Mouse (Mus musculus): Measurements from ENCODE around the gene Unc5b. TPM values are rescaled to one million over a fixed set of nuclear protein-coding genes. Genes with fewer than 3 reads are reported as not detected.
"Not testable (repeated sequence)": the region's sequence is repeated elsewhere in the genome, so short reads cannot be mapped to it uniquely, and the experiment has no call there.

Gene Unc5b
- 6.0 and 6.1 TPM in 2 replicates for polyA plus RNA-seq (2015; fragmentation: Nextera tagmentation; extraction: Ambion mirVana)

GRCm38 (mm10) chr10:60831379-60831778, at the start of gene Unc5b:
Gene Unc5b, minus strand, starts transcription at chr10:60831581.
- ATAC-seq (ENCODE audit: insufficient number of reproducible peaks, insufficient read depth, low FRiP score, low TSS enrichment, low read depth): peak; percentile 91
- peak within 1 kb of the TSS; percentile 88 for H3K27ac ChIP-seq
- H3K9ac ChIP-seq: peak within 1 kb of the TSS; percentile 87
- peaks cover 49% of the 10 kb centered on the region for H3K4me1 ChIP-seq
- WGBS: under 1% methylated on average over 49 of the region's 53 CpGs
- H3K27me3 ChIP-seq: peaks cover 58% of the 10 kb centered on the region
- H3K36me3 ChIP-seq: no peaks in the 10 kb centered on the region
- peak within 1 kb of the TSS; percentile 94 for H3K4me2 ChIP-seq
- no peaks in the 10 kb centered on the region for H3K9me3 ChIP-seq
- H3K4me3 ChIP-seq: peak within 1 kb of the TSS; percentile 75

- Histone ChIP-seq H3K9ac (no peak overlapping the region), H3K27me3 (no peaks in the 10 kb centered on the region), H3K27ac (no peak overlapping the region), H3K4me1 (no peaks in the 10 kb centered on the region), H3K36me3 (no peaks in the 10 kb centered on the region), H3K4me2 (no peak overlapping the region), H3K9me3 (no peaks in the 10 kb centered on the region), H3K4me3 (no peak overlapping the region)
- ATAC-seq (ENCODE audit: insufficient number of reproducible peaks, insufficient read depth, low FRiP score, low TSS enrichment, low read depth): no peak
- 89% methylated on average over 4 of the region's 4 CpGs for WGBS
Measured at GRCm38 (mm10) chr10:60879817-60880216, 48.4 kb upstream of the Unc5b start.

- 92% methylated on average over 5 of the region's 5 CpGs for WGBS
- no peak overlapping the region for H3K27ac ChIP-seq
- ATAC-seq (ENCODE audit: insufficient number of reproducible peaks, insufficient read depth, low FRiP score, low TSS enrichment, low read depth): no peak
Measured at GRCm38 (mm10) chr10:60877075-60877474, 45.7 kb upstream of the Unc5b start.

GRCm38 (mm10) chr10:60875011-60875410, 43.6 kb upstream of the Unc5b start:
- Histone ChIP-seq H3K9ac (no peak overlapping the region), H3K27me3 (no peaks in the 10 kb centered on the region), H3K27ac (no peak overlapping the region), H3K4me1 (no peaks in the 10 kb centered on the region), H3K4me3 (no peak overlapping the region), H3K9me3 (no peaks in the 10 kb centered on the region), H3K4me2 (no peak overlapping the region), H3K36me3 (no peaks in the 10 kb centered on the region)
- no peak for ATAC-seq (ENCODE audit: insufficient number of reproducible peaks, insufficient read depth, low FRiP score, low TSS enrichment, low read depth)
- 94% methylated on average over 1 of the region's 1 CpGs for WGBS

More at GRCm38 (mm10) chr10:60877075-60877474, 45.7 kb upstream of the Unc5b start:
- no peak overlapping the region for H3K4me3 ChIP-seq
- no peaks in the 10 kb centered on the region for H3K9me3 ChIP-seq
- no peak overlapping the region for H3K4me2 ChIP-seq
- H3K9ac ChIP-seq: no peak overlapping the region
- H3K4me1 ChIP-seq: no peaks in the 10 kb centered on the region
- H3K36me3 ChIP-seq: no peaks in the 10 kb centered on the region
- H3K27me3 ChIP-seq: no peaks in the 10 kb centered on the region

GRCm38 (mm10) chr10:60863318-60863717, 31.9 kb upstream of the Unc5b start:
- H3K9me3 ChIP-seq: no peaks in the 10 kb centered on the region
- no peak overlapping the region for H3K9ac ChIP-seq
- ATAC-seq (ENCODE audit: insufficient number of reproducible peaks, insufficient read depth, low FRiP score, low TSS enrichment, low read depth): no peak
- H3K36me3 ChIP-seq: no peaks in the 10 kb centered on the region
- no peaks in the 10 kb centered on the region for H3K27me3 ChIP-seq
- no peak overlapping the region for H3K4me2 ChIP-seq
- no peak overlapping the region for H3K4me3 ChIP-seq
- 84% methylated on average over 6 of the region's 6 CpGs for WGBS
- H3K4me1 ChIP-seq: 0 out of 2 replicates have a peak, but pooled peaks cover 3% of the 10 kb centered on the region
- H3K27ac ChIP-seq: no peak overlapping the region

- Histone ChIP-seq H3K4me1 (0 out of 2 replicates have a peak, but pooled peaks cover 3% of the 10 kb centered on the region), H3K4me3 (no peak overlapping the region), H3K4me2 (no peak overlapping the region), H3K27ac (no peak overlapping the region), H3K36me3 (no peaks in the 10 kb centered on the region), H3K9me3 (no peaks in the 10 kb centered on the region), H3K9ac (peak overlapping the region; percentile 21; the same call in 1 of the 2 replicates), H3K27me3 (no peaks in the 10 kb centered on the region)
- 55% methylated on average over 25 of the region's 25 CpGs for WGBS
- ATAC-seq (ENCODE audit: insufficient number of reproducible peaks, insufficient read depth, low FRiP score, low TSS enrichment, low read depth): no peak
Measured at GRCm38 (mm10) chr10:60862477-60863293, 31.3 kb upstream of the Unc5b start.

- not testable (repeated sequence) for H3K27me3 ChIP-seq; H3K4me2 ChIP-seq; H3K4me3 ChIP-seq; H3K9me3 ChIP-seq; H3K27ac ChIP-seq; ATAC-seq (ENCODE audit: insufficient number of reproducible peaks, insufficient read depth, low FRiP score, low TSS enrichment, low read depth); H3K4me1 ChIP-seq; H3K9ac ChIP-seq; H3K36me3 ChIP-seq
Measured at GRCm38 (mm10) chr10:60845271-60845670, 13.9 kb upstream of the Unc5b start.

- WGBS: 66% methylated on average over 19 of the region's 19 CpGs
- Histone ChIP-seq H3K9ac (no peak overlapping the region), H3K9me3 (no peaks in the 10 kb centered on the region), H3K27ac (no peak overlapping the region), H3K27me3 (peaks cover 9% of the 10 kb centered on the region), H3K4me3 (no peak overlapping the region), H3K4me1 (no peaks in the 10 kb centered on the region), H3K36me3 (no peaks in the 10 kb centered on the region), H3K4me2 (no peak overlapping the region)
- ATAC-seq (ENCODE audit: insufficient number of reproducible peaks, insufficient read depth, low FRiP score, low TSS enrichment, low read depth): no peak
Measured at GRCm38 (mm10) chr10:60838816-60839215, 7.4 kb upstream of the Unc5b start.

GRCm38 (mm10) chr10:60834949-60835348, 3.6 kb upstream of the Unc5b start:
- no peaks in the 10 kb centered on the region for H3K9me3 ChIP-seq
- no peak overlapping the region for H3K4me3 ChIP-seq
- no peak overlapping the region for H3K4me2 ChIP-seq
- no peak overlapping the region for H3K27ac ChIP-seq
- peaks cover 30% of the 10 kb centered on the region for H3K27me3 ChIP-seq
- H3K4me1 ChIP-seq: peaks cover 13% of the 10 kb centered on the region
- WGBS: 2% methylated on average over 13 of the region's 13 CpGs
- no peak overlapping the region for H3K9ac ChIP-seq
- no peak for ATAC-seq (ENCODE audit: insufficient number of reproducible peaks, insufficient read depth, low FRiP score, low TSS enrichment, low read depth)
- no peaks in the 10 kb centered on the region for H3K36me3 ChIP-seq

GRCm38 (mm10) chr10:60832664-60833173, 1.3 kb upstream of the Unc5b start:
- H3K27me3 ChIP-seq: peaks cover 51% of the 10 kb centered on the region
- WGBS: 72% methylated on average over 12 of the region's 12 CpGs
- H3K4me1 ChIP-seq: peaks cover 36% of the 10 kb centered on the region
- no peak overlapping the region for H3K4me2 ChIP-seq
- ATAC-seq (ENCODE audit: insufficient number of reproducible peaks, insufficient read depth, low FRiP score, low TSS enrichment, low read depth): no peak
- no peaks in the 10 kb centered on the region for H3K36me3 ChIP-seq
- no peak overlapping the region for H3K9ac ChIP-seq
- H3K4me3 ChIP-seq: no peak overlapping the region
- H3K9me3 ChIP-seq: no peaks in the 10 kb centered on the region
- no peak overlapping the region for H3K27ac ChIP-seq

GRCm38 (mm10) chr10:60830556-60831350, 628 bp downstream of the Unc5b start:
- H3K36me3 ChIP-seq: no peaks in the 10 kb centered on the region
- no peaks in the 10 kb centered on the region for H3K9me3 ChIP-seq
- peaks cover 55% of the 10 kb centered on the region for H3K4me1 ChIP-seq
- H3K9ac ChIP-seq: peak overlapping the region; percentile 87
- WGBS: under 1% methylated on average over 76 of the region's 78 CpGs
- peak overlapping the region; percentile 75 for H3K4me3 ChIP-seq
- peak overlapping the region; percentile 88 for H3K27ac ChIP-seq
- H3K4me2 ChIP-seq: peak overlapping the region; percentile 94
- H3K27me3 ChIP-seq: peaks cover 58% of the 10 kb centered on the region
- ATAC-seq (ENCODE audit: insufficient number of reproducible peaks, insufficient read depth, low FRiP score, low TSS enrichment, low read depth): 0 out of 2 replicates have a peak, but pooled peaks have one; percentile 4

All from embryonic facial prominence, embryonic 13.5 days (tissue).